Mouse (Mus musculus) limb, embryonic 14.5 days (tissue): ENCODE results near the gene Luzp2. TPM values are rescaled to one million over a fixed set of nuclear protein-coding genes. Genes with fewer than 3 reads are reported as not detected.

Experiments
- ATAC-seq: fragments of 200-750 bp; cut with Nextera tagmentation; 2 replicates; pipeline ENCODE4 v1.8.0; 2017; ENCODE audit warnings: low read depth, moderate number of reproducible peaks, moderate TSS enrichment; ENCODE audit not compliant: low FRiP score
- DNase-seq: peaks from one replicate; pipeline ENCODE4 v3.0.0-alpha.2; 2015; ENCODE audit warnings: low spot score
- H3K27ac ChIP-seq: fragments of 300-500 bp; sonication (generic); replicated peaks from 2 replicates; pipeline ENCODE4 v1.5.1; 2014; ENCODE audit warnings: low read depth, mild to moderate bottlenecking, low read length, moderate library complexity, mixed read lengths
- H3K27me3 ChIP-seq: fragments of 300-500 bp; sonication (generic); 2 replicates; pipeline ENCODE4 v1.6.1; 2014; ENCODE audit warnings: low read length, mixed read lengths; ENCODE audit not compliant: control insufficient read depth, insufficient read depth
- H3K36me3 ChIP-seq: fragments of 300-500 bp; sonication (generic); 2 replicates; pipeline ENCODE4 v1.6.1; 2014; ENCODE audit warnings: mild to moderate bottlenecking, low read length, moderate library complexity, mixed read lengths; ENCODE audit not compliant: control insufficient read depth, insufficient read depth
- H3K4me1 ChIP-seq: fragments of 300-500 bp; sonication (generic); 2 replicates; pipeline ENCODE4 v1.6.1; 2014; ENCODE audit warnings: antibody characterized with exemption, low read length, mixed read lengths; ENCODE audit not compliant: control insufficient read depth, insufficient read depth
- H3K4me2 ChIP-seq: fragments of 300-500 bp; sonication (generic); replicated peaks from 2 replicates; pipeline ENCODE4 v1.6.1; 2014; ENCODE audit warnings: low read depth, mild to moderate bottlenecking, low read length, moderate library complexity; ENCODE audit not compliant: severe bottlenecking
- H3K4me3 ChIP-seq: fragments of 300-500 bp; sonication (generic); replicated peaks from 2 replicates; pipeline ENCODE4 v1.5.1; 2014; ENCODE audit warnings: low read length
- H3K9ac ChIP-seq: fragments of 300-500 bp; sonication (generic); 2 replicates; pipeline ENCODE4 v1.6.1; 2014; ENCODE audit warnings: mild to moderate bottlenecking, low read depth, low read length, moderate library complexity; ENCODE audit not compliant: severe bottlenecking
- H3K9me3 ChIP-seq: fragments of 300-500 bp; sonication (generic); 2 replicates; pipeline ENCODE4 v1.6.1; 2016; ENCODE audit warnings: low read length; ENCODE audit not compliant: control insufficient read depth
- POLR2A ChIP-seq: fragments of 200-500 bp; IDR thresholded peaks from 2 replicates; pipeline ENCODE4 v1.8.0; 2012; ENCODE audit warnings: inconsistent platforms, mild to moderate bottlenecking, moderate library complexity, borderline replicate concordance; ENCODE audit not compliant: insufficient read depth, insufficient read length; ENCODE audit errors: extremely low read depth
- WGBS: fragments of 180-500 bp; shearing (Covaris S2); extraction: QIAGEN DNeasy Blood & Tissue Kit; methylation state at CpG from one replicate; pipeline ENCODE4 v1.1.7; 2014; 5-methylcytosine and 5-hydroxymethylcytosine counted together
- polyA plus RNA-seq, 2 experiments: library from polyadenylated mRNA; depleted of rRNA in 1 of 2; stranded (reverse) in 1 of 2; unstranded in 1 of 2; fragments of >200 nt; fragmentation: Nextera tagmentation in 1 of 2; extraction: Ambion mirVana in 1 of 2; gene quantifications; 2 replicates each; pipeline versions ENCODE4 v1.2.1 to v1.2.3; 2012 to 2014

Luzp2 gene
- polyA plus RNA-seq, 2 experiments, result 0.77 to 1.7 TPM

DNA sequence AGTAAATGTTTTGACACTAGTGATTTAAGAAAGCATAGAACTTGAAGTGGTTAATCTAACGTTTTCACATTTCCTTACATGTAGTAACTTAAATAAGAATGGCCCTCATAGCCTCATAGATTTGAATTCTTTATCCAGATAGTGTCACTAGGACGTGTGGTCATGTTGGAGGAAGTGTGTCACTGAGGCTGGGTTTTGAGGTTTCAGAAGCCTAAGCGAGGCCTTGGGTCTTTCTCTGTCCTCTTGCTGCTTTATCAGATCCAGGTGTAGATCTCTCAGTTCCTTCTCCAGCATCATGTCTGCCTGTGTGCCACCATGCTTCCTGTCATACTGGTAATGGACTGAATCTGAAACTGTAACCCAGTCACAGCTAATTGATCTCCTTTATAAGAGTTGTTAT lies 86.7 kb downstream of the Luzp2 start:
- Histone ChIP-seq H3K4me3 (no peak overlapping the region), H3K4me2 (no peak overlapping the region), H3K9ac (no peak overlapping the region), H3K36me3 (no peaks in the 10 kb centered on the region), H3K9me3 (no peaks in the 10 kb centered on the region), H3K4me1 (no peaks in the 10 kb centered on the region), H3K27ac (no peak overlapping the region), H3K27me3 (no peaks in the 10 kb centered on the region)
- no peak for TF ChIP-seq POLR2A
- 75% methylated on average over 3 of the region's 3 CpGs for WGBS
- no peak for ATAC-seq
- no peak for DNase-seq

DNA sequence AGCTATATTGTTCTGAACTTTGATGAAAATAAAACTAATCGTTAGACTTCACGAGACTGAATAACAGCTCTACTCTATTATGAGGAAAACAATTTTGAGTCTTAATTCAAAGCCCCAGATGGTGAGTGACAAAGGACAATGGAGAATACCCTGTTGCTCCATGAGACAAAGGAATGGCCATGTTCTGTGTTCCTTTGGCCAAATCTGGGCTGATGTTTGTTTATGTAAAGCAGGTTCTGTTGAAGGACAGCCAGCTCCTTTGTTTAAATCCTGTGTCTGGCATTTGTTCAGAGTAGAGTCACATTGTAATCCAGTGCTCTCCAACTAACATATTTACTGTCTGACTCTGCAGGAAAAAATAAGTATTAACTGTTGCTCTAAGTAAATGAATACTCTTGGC lies 121.5 kb downstream of the Luzp2 start:
- no peak overlapping the region for H3K9ac ChIP-seq
- WGBS, result 90% methylated on average over 2 of the region's 2 CpGs
- ATAC-seq, result no peak
- H3K27ac ChIP-seq, result no peak overlapping the region
- no peak for DNase-seq
- no peaks in the 10 kb centered on the region for H3K4me1 ChIP-seq
- H3K4me3 ChIP-seq, result no peak overlapping the region
- TF ChIP-seq POLR2A, result no peak
- no peaks in the 10 kb centered on the region for H3K27me3 ChIP-seq
- H3K9me3 ChIP-seq, result no peaks in the 10 kb centered on the region
- H3K4me2 ChIP-seq, result no peak overlapping the region
- no peaks in the 10 kb centered on the region for H3K36me3 ChIP-seq

DNA sequence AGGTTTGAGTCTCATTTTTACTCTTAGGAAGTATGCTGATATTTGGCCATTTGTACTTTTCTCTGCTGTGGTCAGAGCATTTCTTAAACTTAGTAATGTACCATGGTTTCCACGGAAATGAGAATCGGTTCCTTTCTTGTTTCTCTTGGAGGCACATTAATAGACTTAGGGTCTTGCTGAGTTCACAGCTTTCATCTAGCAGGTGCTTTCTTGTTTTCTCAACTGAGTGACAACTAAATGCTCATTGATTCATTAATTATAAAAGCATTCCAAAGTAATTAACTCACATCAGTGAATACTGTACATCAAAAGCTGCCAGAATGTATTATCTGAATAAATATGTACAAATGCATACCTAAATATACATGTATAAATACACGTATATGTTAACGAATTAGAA lies 127.4 kb downstream of the Luzp2 start:
- H3K36me3 ChIP-seq, result no peaks in the 10 kb centered on the region
- no peak overlapping the region for H3K27ac ChIP-seq
- no peak for DNase-seq
- no peaks in the 10 kb centered on the region for H3K27me3 ChIP-seq
- H3K4me3 ChIP-seq, result no peak overlapping the region
- no peak overlapping the region for H3K4me2 ChIP-seq
- no peaks in the 10 kb centered on the region for H3K4me1 ChIP-seq
- WGBS, result 85% methylated on average over 4 of the region's 4 CpGs
- no peak for ATAC-seq
- no peak overlapping the region for H3K9ac ChIP-seq
- TF ChIP-seq POLR2A, result no peak
- H3K9me3 ChIP-seq, result no peaks in the 10 kb centered on the region

DNA sequence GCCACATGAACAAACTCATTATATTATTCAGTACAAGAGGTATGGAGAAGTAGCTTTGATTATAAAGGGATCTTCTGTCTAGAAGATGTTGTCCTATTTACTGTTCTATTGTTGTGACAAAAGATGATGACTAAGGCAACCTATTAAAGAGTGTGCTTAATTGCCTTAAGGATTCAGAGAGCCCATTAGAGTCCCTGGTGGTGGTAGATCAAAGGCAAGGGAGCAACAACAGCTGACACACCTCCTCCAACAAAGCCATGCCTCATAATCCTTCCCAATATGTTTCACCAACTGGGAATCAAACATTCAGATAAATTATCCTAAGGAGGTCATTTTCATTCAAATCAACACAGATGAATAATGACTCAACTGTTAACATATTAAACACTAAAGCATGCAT lies 142.1 kb downstream of the Luzp2 start:
- H3K4me2 ChIP-seq, result no peak overlapping the region
- no peak for TF ChIP-seq POLR2A
- no peak overlapping the region for H3K9ac ChIP-seq
- H3K9me3 ChIP-seq, result no peaks in the 10 kb centered on the region
- H3K4me1 ChIP-seq, result no peaks in the 10 kb centered on the region
- no peak for ATAC-seq
- H3K36me3 ChIP-seq, result no peaks in the 10 kb centered on the region
- H3K27me3 ChIP-seq, result no peaks in the 10 kb centered on the region
- H3K27ac ChIP-seq, result no peak overlapping the region
- DNase-seq, result no peak
- no peak overlapping the region for H3K4me3 ChIP-seq

DNA sequence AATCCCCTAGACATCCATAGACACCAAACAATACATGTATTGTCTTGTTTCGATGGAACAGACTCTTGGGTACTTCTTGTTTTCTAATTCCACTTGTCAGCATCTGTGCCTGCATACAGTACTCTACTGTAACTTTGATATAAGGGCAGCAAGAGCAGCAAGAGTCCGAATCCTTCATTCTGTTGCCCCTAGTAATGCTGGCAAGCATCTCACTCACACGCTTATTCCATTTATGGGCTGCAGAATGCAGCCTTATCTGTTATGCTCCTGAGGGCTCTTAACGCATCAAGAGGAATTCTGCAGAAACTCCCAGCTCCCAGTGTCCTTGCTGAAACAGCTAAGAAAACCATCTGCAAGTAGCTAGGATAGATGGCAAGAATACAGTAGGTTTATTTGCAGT lies 145.3 kb downstream of the Luzp2 start:
- no peaks in the 10 kb centered on the region for H3K27me3 ChIP-seq
- H3K4me1 ChIP-seq, result no peaks in the 10 kb centered on the region
- no peak overlapping the region for H3K27ac ChIP-seq
- no peak for ATAC-seq
- no peak overlapping the region for H3K4me3 ChIP-seq
- no peak overlapping the region for H3K4me2 ChIP-seq
- 75% methylated on average over 4 of the region's 4 CpGs for WGBS
- no peak for DNase-seq
- TF ChIP-seq POLR2A, result no peak
- H3K36me3 ChIP-seq, result no peaks in the 10 kb centered on the region
- no peak overlapping the region for H3K9ac ChIP-seq
- no peaks in the 10 kb centered on the region for H3K9me3 ChIP-seq

DNA sequence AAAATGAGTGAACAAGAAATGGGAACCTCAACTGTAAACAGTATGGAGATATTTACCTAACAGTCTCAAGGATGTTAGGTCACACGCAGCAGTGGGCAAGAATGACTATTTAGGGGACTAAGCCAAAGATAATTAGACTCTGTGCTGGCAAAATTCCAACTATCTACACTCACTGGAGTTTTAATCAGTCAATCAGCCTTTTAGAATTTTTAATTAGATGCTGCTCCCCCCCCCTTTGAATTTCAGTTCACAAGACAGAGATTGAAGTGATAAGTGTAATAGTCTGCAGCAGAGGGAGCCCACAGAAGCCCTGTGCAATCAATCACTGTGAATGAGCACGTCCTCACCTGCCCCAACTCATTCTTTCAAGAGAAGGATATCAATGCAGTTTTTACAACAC lies 165.1 kb downstream of the Luzp2 start:
- Histone ChIP-seq H3K4me3 (no peak overlapping the region), H3K9ac (no peak overlapping the region), H3K36me3 (no peaks in the 10 kb centered on the region), H3K27me3 (no peaks in the 10 kb centered on the region), H3K4me2 (no peak overlapping the region), H3K9me3 (no peaks in the 10 kb centered on the region), H3K27ac (no peak overlapping the region), H3K4me1 (no peaks in the 10 kb centered on the region)
- 59% methylated on average over 2 of the region's 2 CpGs for WGBS
- ATAC-seq (no peak), DNase-seq (no peak)
- TF ChIP-seq POLR2A, result no peak
